Mouse (Mus musculus) G1E-ER4 (cell line): Measurements from ENCODE around the gene Disp2. TPM values are rescaled to one million over a fixed set of nuclear protein-coding genes. Genes with fewer than 3 reads are reported as not detected.

ENCODE experiments used
- GATA1 ChIP-seq: IDR thresholded peaks from one replicate; pipeline ENCODE4 v1.8.0; 2012; ENCODE audit warnings: low read length, inconsistent platforms
- polyA plus RNA-seq: library from polyadenylated mRNA; stranded (reverse); fragments of >175 nt; gene quantifications from 2 replicates; pipeline ENCODE4 v1.2.3, GENCODE M21; 2012

Gene Disp2
- polyA plus RNA-seq, 1 experiment, result 0.02 TPM

- TF ChIP-seq GATA1, result no peak
Observed at GRCm38 (mm10) chr2:118834061-118834460, 54.5 kb downstream of the Disp2 start.

GRCm38 (mm10) chr2:118835115-118835514, 55.6 kb downstream of the Disp2 start:
- no peak for TF ChIP-seq GATA1

DNA sequence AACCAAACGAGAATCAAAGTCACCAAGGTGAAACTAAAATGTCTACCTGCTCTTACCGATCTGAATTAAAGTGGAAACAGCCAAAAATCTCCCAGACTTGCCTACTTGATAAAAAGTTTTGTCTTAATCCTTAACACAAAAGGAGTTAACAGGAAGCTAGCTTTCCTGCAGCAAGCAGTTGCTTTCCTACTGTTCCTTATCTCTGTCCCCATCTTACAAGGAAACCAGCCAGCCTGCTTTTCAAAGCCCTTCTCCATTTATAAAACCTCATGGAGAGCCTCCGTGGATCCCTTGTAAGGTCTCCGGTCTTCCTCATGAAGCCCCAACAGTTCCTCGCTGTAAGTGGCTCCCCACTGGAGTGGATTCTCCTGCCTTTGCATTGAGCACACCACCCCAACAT, 58.8 kb downstream of the Disp2 start:
- TF ChIP-seq GATA1, result no peak

GRCm38 (mm10) chr2:118841186-118841585, 61.7 kb downstream of the Disp2 start:
- TF ChIP-seq GATA1, result no peak

- TF ChIP-seq GATA1, result no peak
Observed at GRCm38 (mm10) chr2:118841774-118842173, 62.3 kb downstream of the Disp2 start.

DNA sequence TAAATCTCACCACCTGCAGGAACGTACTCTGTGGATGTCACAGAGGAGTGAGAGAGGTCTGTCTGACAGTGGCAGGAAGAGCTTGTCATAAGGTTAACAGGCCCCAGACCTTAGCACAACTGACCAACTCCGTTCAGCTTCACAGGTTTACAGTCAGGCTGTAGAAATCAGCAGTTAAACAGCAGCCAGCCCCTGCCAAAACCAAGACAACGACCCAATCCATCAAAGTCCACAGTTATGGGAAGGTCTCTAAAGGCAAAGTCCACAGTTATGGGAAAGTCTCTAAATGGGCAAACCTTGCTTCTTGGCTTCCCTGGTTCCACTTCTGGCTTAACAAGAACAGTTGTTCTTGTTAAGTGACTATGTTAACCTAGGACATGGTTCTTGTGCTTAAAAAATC, 64.9 kb downstream of the Disp2 start:
- TF ChIP-seq GATA1, result no peak

DNA sequence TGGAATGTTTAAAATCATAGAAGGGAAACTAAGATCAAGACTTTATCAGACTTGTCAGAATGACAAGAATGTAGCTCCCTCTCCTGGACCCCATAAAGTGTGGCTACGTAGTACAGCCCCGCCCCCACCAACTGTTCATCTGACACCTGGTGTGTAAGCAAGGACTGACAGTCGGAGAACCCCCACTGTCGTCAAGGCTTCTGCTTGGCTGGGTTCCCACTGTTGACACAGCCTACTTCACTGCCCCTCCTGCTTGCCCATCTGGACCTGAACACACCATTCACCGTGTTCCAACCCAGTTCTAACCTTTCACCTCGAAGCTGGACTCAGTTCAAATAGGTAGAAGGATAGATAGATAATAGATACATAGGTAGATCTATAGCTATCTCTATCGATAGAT, 66.7 kb downstream of the Disp2 start:
- no peak for TF ChIP-seq GATA1

DNA sequence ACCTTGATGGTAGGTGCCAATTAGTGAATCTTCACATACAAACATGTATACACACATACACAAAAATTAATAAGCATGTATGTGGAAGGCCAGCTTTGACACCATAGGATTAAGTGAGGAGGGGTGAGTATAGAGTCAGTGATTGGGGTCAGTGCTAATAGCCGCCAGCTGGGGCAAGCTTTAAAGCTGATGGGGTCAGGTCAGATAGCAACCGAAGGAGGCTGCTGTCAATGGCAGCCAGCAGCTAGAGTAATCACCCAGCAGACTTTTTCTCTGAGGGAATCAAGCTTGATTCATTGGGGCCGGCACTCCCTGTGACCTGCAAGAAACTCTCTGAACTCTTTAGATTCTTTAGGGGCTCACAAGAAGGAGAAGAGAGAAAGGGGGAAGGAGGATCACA, 72.2 kb downstream of the Disp2 start:
- no peak for TF ChIP-seq GATA1

Other genes with a start within 250 kb of the Disp2 start
- not detected in 2 replicates for gene Bmf, start 230.0 kb upstream of the Disp2 start, polyA plus RNA-seq
- gene Bub1b, start 181.5 kb upstream of the Disp2 start, polyA plus RNA-seq, result 31.5 and 36.2 TPM in 2 replicates
- gene Pak6, start 116.4 kb upstream of the Disp2 start, polyA plus RNA-seq, result 31.1 and 37.5 TPM in 2 replicates
- not detected in 2 replicates for gene Ankrd63, start 75.8 kb upstream of the Disp2 start, polyA plus RNA-seq
- gene Plcb2, start 51.3 kb upstream of the Disp2 start, polyA plus RNA-seq, result 0.25 and 0.35 TPM in 2 replicates
- 19.7 and 23.8 TPM in 2 replicates for gene Inafm2, start 34.0 kb upstream of the Disp2 start, polyA plus RNA-seq
- gene Ccdc9b, start 17.1 kb upstream of the Disp2 start, polyA plus RNA-seq, result 0.03 TPM in 1 of 2 replicates, not detected in the other
- not detected in 2 replicates for gene Phgr1, start 7.0 kb upstream of the Disp2 start, polyA plus RNA-seq
- 100 and 129 TPM in 2 replicates for gene Knstrn, start 34.3 kb downstream of the Disp2 start, polyA plus RNA-seq
- gene Ivd, start 82.2 kb downstream of the Disp2 start, polyA plus RNA-seq, result 4.7 and 10.5 TPM in 2 replicates
- 60.4 and 68.6 TPM in 2 replicates for gene Bahd1, start 120.7 kb downstream of the Disp2 start, polyA plus RNA-seq
- gene Chst14, start 146.8 kb downstream of the Disp2 start, polyA plus RNA-seq, result 6.0 and 9.3 TPM in 2 replicates
- gene Ccdc32, start 249.7 kb downstream of the Disp2 start, polyA plus RNA-seq, result 13.3 and 14.8 TPM in 2 replicates